Mouse (Mus musculus) adrenal gland, postnatal 25 days (tissue): ENCODE measurements around the gene Kcnt2. TPM values are rescaled to one million over a fixed set of nuclear protein-coding genes. Genes with fewer than 3 reads are reported as not detected.

Experiments used
- DNase-seq: peaks from one replicate; pipeline ENCODE4 v3.0.0; 2021; ENCODE audit warnings: mixed read lengths
- total RNA-seq: library from RNA; stranded (reverse); gene quantifications from 2 replicates; pipeline ENCODE4 v1.2.3, GENCODE M21; 2021

The Kcnt2 gene
- total RNA-seq, 1 experiment from 2014 or later = 0.97 TPM

GRCm38 (mm10) chr1:140531285-140531908 lies 285.4 kb downstream of the Kcnt2 start:
- peak; percentile 8 for DNase-seq

- no peak for DNase-seq
Measured at GRCm38 (mm10) chr1:140534849-140535248, 288.9 kb downstream of the Kcnt2 start.

GRCm38 (mm10) chr1:140542066-140542465 lies 296.1 kb downstream of the Kcnt2 start:
- DNase-seq = peak; percentile 7

DNA sequence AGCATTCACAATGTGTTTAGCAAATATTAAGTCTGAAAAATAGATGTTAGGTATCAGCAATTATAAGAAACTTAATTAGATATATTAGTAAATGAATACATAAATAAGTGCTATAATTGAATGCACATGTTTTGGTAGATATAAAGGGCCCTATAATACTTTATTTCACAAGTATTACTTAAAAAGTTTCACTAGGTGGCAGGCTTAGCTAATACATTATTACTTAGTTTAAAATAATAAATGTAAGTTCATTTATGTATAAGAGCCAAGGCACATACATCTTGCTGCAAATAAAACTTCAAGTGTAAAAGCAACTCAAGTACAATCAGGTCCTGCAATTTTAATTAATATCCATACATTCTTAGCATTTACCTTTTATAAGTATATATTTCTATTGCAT lies 302.8 kb downstream of the Kcnt2 start:
- DNase-seq = no peak

DNA sequence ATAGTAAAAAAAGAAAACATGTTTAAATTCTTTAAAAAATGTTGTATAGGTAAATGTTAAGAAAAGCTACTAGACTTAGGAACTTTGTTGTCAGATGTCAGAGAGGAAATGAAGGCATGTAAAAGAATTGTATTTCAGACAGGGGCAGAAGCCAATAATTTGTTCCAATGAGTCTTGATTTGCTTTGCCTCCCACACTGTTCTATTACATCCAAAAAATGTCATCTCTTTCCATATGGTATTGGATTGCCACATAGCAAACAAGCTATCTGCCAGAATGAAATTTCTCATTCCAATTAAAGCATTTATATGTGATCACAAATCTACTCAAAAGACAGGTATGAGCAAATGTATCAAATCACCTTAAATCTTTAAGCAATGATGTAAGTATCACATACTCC lies 314.8 kb downstream of the Kcnt2 start:
- DNase-seq = no peak

- DNase-seq = no peak
Measured at GRCm38 (mm10) chr1:140572141-140572540, 326.2 kb downstream of the Kcnt2 start.

DNA sequence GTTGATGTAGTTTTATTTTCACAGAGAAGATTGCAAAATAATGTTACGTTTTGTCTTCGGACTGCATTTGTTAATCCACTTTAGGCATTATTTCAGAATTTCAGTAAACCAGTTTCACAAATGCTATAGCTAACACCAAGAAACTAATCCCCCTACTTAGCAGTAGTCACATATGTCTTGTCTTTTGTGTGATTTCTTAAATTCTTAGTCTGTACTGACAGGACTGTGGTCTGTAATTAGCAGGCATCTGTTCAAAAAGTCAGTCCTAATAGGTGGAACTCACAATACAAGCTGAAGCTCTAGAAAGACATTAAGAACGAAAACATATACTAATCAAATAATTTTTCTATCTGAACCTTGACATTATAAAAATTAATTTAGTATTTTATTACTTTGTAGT lies 332.6 kb downstream of the Kcnt2 start:
- DNase-seq = no peak

DNA sequence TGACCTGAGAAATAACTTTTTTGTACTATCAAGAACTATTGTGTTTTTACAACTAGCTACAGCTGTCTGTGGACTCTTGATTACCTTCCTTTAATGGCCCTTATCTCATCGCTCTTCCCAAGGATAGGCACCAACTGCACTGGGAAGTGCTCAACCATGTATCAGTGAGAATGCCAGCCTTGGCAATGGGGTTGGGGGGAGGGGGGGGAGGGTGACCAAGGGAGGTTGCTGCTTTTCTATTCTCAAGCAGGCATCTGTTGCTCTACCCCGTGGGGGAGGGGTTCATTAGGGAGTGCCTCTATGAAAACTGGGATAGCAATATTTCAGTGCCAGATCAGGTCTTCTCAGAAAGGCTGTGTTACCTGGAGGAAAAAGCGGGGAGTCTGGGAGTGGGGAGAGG lies 342.3 kb downstream of the Kcnt2 start:
- no peak for DNase-seq

- DNase-seq = no peak
Measured at GRCm38 (mm10) chr1:140608765-140609297, 362.9 kb downstream of the Kcnt2 start.

DNA sequence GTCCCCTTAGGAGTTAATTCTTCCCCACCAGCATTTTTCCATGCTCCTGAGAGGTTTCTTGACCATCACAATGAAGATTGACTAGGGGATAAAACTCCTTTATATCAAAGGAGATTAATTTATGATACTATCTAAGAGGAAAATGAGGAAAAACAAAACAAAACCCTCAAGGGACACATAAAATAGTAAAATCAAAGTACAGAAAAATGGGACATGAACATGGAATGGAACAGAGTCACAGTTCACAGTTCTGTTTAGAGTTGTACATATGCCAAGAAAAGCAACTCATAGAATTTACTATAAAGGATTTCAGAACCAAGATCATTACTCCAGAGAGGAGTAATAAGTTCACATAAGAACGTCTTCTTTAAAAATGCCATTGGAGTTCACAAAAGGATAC lies 367.1 kb downstream of the Kcnt2 start:
- DNase-seq = no peak

- DNase-seq = no peak
Measured at GRCm38 (mm10) chr1:140614840-140615239, 368.9 kb downstream of the Kcnt2 start.

- DNase-seq = no peak
Measured at GRCm38 (mm10) chr1:140618164-140618563, 372.2 kb downstream of the Kcnt2 start.

DNA sequence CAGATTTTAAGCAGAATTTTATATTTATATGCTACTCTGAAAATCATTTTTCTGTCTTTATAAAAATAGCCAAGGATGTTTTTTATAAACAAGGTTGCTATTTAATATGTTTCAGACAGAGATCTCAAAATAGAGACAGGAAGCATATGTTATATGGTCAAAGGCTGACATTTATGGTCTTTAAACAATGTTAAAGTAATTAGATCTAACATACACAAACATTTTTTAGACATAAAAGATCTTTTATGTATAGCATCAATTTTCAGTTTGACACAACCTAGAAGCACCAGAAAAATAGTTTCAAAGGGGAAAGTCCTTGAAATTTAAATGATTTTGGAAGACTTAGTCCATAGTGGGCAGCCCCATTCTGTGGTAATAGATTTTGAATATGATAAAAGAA lies 379.0 kb downstream of the Kcnt2 start:
- no peak for DNase-seq

DNA sequence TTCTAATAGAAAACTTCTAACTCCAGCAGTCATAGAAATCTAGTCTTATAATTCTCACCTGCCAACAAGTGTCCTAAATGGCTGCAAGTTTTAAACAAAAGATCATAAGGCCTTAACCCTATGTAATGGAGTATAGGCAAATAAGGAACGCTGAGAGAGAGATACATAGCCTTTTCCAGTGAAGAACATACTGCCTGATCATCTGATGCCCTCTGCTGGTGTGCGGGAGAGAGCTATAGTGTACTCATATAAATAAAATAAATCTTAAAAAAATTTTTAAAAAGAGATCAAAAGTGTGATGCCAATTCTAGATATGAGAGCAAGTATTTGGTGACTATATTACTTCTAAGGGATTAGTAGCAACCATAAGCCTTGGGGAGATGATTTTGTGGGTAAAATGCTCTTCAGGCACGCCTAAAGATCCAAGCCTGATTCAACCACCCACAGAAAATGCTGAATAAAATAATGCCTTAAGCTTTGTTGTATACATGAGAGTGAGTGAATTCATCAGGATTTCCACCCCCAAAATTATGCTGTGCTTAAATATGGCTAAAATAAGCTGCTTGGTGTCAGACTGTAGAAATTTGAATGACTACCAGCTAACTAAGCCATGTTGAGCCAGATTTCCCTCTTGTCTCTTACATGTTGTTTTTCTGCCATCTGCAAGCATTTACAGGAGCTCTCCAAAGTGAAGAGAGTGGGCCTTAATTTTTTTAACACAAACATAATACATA lies 413.8 kb downstream of the Kcnt2 start:
- DNase-seq = no peak

GRCm38 (mm10) chr1:140660751-140661403 lies 414.9 kb downstream of the Kcnt2 start:
- no peak for DNase-seq

DNA sequence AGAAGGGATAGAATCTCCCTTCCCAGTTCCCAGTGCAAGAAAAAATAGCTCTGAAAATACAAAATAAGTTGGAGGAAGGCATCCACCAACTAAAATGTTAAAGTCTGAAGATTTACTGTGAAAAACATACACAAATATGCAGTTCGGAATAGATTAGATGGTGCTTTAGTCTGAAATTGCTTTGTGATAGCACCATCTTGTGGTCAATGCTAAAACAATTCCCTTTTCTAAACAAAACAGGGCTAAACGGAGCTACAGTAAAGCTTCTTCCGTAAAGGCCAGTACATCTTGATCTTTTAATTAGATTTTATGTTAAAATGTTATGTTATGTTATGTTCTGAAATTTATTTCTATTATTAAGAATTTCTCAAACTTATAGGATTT lies 415.4 kb downstream of the Kcnt2 start:
- DNase-seq = no peak

Other genes starting within 250 kb of the Kcnt2 start
- 106 and 126 TPM in 2 replicates for gene Cfh, start 62.4 kb upstream of the Kcnt2 start, total RNA-seq